Mouse (Mus musculus): Measurements from ENCODE around the gene 1700122O11Rik.

GRCm38 (mm10) chr17:48028250-48028649, 9.8 kb downstream of the 1700122O11Rik start:
- TF ChIP-seq POLR2A (IDR thresholded peaks at IDR 0.05; ENCODE audit: insufficient read depth, low read length) (no peak), CTCF (IDR thresholded peaks at IDR 0.05; ENCODE audit: low read depth, low read length) (no peak)
